Mouse (Mus musculus) E14TG2a.4 (cell line): ENCODE data around the gene Egf.

Experiments used
- CTCF ChIP-seq: conservative IDR thresholded peaks from 2 replicates; pipeline ENCODE4 v1.5.1; 2014; ENCODE audit warnings: low read length
- NANOG ChIP-seq: IDR thresholded peaks from 2 replicates; pipeline ENCODE4 v1.6.1; 2014; ENCODE audit warnings: borderline replicate concordance, low read length, mixed read lengths
- POU5F1 ChIP-seq: IDR thresholded peaks from 2 replicates; pipeline ENCODE4 v1.6.1; 2014; ENCODE audit warnings: low read length, borderline replicate concordance

DNA sequence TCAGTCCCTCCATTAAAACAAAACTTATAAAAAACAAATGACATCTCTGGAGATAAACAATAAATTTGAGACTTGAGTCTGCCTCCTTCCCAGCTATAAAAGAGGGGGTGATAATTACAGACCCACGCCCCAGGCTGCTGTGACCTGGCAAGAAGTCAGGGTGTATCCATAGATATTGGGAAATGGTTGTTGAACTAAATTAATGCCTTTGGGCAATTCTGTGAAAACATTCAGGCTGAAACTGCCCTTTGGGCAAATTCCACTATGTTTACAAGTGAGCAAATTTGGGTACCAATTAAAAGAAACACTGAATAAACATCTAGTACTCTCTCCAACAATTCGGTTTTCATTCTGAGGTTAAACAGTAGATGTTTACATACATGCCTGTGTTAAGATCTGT lies 43.9 kb upstream of the Egf start:
- TF ChIP-seq CTCF (no peak), NANOG (no peak), POU5F1 (no peak)
